Mouse (Mus musculus) heart, embryonic 10.5 days (tissue): ENCODE measurements around the gene Med24. TPM values are rescaled to one million over a fixed set of nuclear protein-coding genes. Genes with fewer than 3 reads are reported as not detected.
A peak's percentile ranks its signal among the peaks of the same experiment; 100 is the strongest.
"Not testable (repeated sequence)": the region's sequence is repeated elsewhere in the genome, so short reads cannot be mapped to it uniquely, and the experiment has no call there.

Source experiments
- DNase-seq: peaks from one replicate; pipeline ENCODE4 v3.0.0-alpha.2; 2017; ENCODE audit warnings: low spot score
- H3K27ac ChIP-seq: fragments of 300-500 bp; sonication (generic); 2 replicates; pipeline ENCODE4 v1.5.1; 2016; ENCODE audit warnings: mild to moderate bottlenecking
- H3K27me3 ChIP-seq: fragments of 300-500 bp; sonication (generic); 2 replicates; pipeline ENCODE4 v1.6.1; 2016; ENCODE audit warnings: mild to moderate bottlenecking; ENCODE audit not compliant: poor library complexity, insufficient read depth, severe bottlenecking
- H3K36me3 ChIP-seq: fragments of 300-500 bp; sonication (generic); 2 replicates; pipeline ENCODE4 v1.6.1; 2016; ENCODE audit warnings: mild to moderate bottlenecking, moderate library complexity
- H3K4me1 ChIP-seq: fragments of 300-500 bp; sonication (generic); 2 replicates; pipeline ENCODE4 v1.6.1; 2016; ENCODE audit warnings: mild to moderate bottlenecking
- H3K4me3 ChIP-seq: fragments of 300-500 bp; sonication (generic); 2 replicates; pipeline ENCODE4 v1.5.1; 2016; ENCODE audit warnings: mild to moderate bottlenecking, moderate library complexity
- H3K9me3 ChIP-seq: fragments of 300-500 bp; sonication (generic); 2 replicates; pipeline ENCODE4 v1.6.1; 2016; ENCODE audit warnings: mild to moderate bottlenecking, moderate library complexity
- WGBS: fragments of 180-500 bp; shearing (Covaris S2); methylation state at CpG from one replicate; pipeline ENCODE4 v1.1.7; 2016; 5-methylcytosine and 5-hydroxymethylcytosine counted together
- polyA plus RNA-seq: library from polyadenylated mRNA; unstranded; fragments of >200 nt; fragmentation: Nextera tagmentation; extraction: Ambion mirVana; gene quantifications from 2 replicates; pipeline ENCODE4 v1.2.1, GENCODE M21; 2016

Gene Med24
- polyA plus RNA-seq, 1 experiment from 2014 or later, result 56.5 TPM

DNA sequence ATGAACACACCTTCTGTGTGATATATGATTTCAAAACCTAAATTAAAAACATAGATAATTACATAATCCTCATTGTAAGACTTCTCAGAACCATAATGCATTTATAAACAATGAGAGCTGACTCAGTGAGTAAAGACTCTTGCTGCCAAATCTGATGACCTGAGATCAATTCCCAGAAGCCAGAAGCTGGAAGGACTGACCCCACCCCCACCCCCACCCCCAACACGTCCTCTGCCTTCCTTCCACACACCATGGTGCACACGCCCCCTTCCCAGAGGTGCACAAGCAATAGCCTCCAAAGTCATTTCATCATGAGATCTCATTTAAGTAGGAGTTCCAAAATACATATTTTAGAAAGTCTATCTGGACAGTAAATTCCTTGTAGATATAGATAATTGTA is 8.5 kb downstream of the Med24 start:
- WGBS, result 73% methylated on average over 2 of the region's 2 CpGs
- DNase-seq, result no peak
- Histone ChIP-seq H3K27me3 (no peaks in the 10 kb centered on the region), H3K9me3 (no peaks in the 10 kb centered on the region), H3K4me3 (no peak overlapping the region), H3K36me3 (peaks cover 42% of the 10 kb centered on the region), H3K27ac (no peak overlapping the region), H3K4me1 (peaks cover 31% of the 10 kb centered on the region)

DNA sequence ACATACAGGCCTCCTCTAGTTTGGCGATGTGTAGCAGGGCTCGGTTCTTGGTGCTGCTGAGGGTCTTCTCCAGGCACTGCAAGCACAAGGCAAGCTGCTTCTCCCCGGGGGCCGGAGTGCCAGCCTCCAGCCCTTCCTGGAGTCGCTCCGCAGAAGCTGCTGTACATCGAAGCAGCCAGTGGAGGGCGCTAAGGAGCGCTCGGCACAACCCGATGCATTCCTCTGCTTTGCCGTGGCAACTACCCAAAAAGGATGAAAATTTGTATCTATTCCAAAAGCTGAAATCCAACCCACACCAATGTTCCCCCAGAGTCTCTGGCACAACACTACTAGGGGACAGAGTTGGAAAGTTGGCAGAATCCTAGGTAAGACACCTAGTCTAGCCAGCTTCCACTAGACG is 11.3 kb downstream of the Med24 start:
- Histone ChIP-seq H3K9me3 (no peaks in the 10 kb centered on the region), H3K4me3 (no peak overlapping the region), H3K27ac (no peak overlapping the region), H3K4me1 (peaks cover 31% of the 10 kb centered on the region), H3K36me3 (peaks cover 54% of the 10 kb centered on the region), H3K27me3 (no peaks in the 10 kb centered on the region)
- WGBS, result 17% methylated on average over 13 of the region's 13 CpGs
- DNase-seq, result no peak

DNA sequence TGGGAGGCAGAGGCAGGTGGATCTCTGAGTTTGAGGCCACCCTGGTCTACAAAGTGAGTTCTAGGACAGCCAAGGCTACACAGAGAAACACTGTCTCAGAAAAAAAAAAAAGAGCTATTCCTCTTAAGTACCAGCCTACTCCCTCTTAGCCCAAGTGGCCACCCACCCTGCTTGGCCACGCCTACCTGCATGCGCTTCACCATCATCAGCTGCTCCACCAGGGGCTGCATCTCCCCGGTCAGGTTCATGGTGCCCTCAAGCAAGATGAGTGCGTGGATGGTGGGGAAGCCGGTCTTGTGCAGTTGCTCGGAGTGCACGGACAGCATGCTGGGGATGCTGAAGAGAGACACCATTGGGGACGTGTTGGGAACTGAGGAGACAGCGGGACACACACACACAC is 13.3 kb downstream of the Med24 start:
- Histone ChIP-seq H3K36me3 (peaks cover 67% of the 10 kb centered on the region), H3K9me3 (no peaks in the 10 kb centered on the region), H3K27me3 (no peaks in the 10 kb centered on the region), H3K4me3 (no peak overlapping the region), H3K4me1 (peaks cover 18% of the 10 kb centered on the region; the same call in 1 of the 2 replicates), H3K27ac (no peak overlapping the region)
- 90% methylated on average over 9 of the region's 9 CpGs for WGBS
- DNase-seq, result no peak

DNA sequence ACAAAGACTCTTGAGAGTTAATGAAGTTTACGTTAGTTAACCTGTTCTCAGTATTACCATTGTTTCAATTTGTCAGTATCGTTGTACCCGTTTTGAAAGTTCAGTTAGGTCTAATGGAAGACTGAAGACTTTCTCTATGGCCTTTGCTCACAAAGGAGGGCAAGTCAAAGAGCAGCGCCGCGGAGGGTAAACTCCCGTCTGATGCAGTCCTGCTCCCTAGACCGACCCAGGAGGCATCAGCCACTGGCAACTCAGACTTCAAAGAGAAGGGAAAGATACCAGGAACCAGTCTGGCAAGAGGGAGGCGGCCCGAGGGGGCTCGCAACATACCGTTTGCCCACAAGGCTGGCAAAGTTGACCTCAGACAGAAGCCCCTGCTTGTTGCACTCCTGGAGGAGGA is 15.5 kb downstream of the Med24 start:
- H3K36me3 ChIP-seq, result peaks cover 83% of the 10 kb centered on the region
- peaks cover 31% of the 10 kb centered on the region for H3K4me1 ChIP-seq
- no peak overlapping the region for H3K4me3 ChIP-seq
- WGBS, result 91% methylated on average over 12 of the region's 12 CpGs
- H3K27ac ChIP-seq, result no peak overlapping the region
- DNase-seq, result no peak
- no peaks in the 10 kb centered on the region for H3K9me3 ChIP-seq
- no peaks in the 10 kb centered on the region for H3K27me3 ChIP-seq

DNA sequence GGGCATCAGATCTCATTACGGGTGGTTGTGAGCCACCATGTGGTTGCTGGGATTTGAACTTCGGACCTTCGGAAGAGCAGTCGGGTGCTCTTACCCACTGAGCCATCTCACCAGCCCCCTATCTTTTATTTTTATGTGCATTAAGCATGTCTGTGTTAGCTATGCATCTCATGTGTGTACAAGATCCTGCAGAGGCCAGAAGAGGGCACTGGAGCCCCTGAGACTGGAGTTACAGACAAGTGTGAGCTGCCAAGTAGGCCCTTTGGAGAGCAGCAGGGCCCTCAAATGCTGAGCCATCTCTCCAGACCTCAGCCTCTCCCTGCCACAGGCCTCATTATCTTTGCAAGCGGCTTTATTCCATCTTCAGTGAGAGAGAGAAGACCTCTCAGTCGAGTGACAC is 17.2 kb downstream of the Med24 start:
- Histone ChIP-seq H3K4me1 (peaks cover 25% of the 10 kb centered on the region), H3K36me3 (peaks cover 85% of the 10 kb centered on the region)
- not testable (repeated sequence) for H3K27me3 ChIP-seq, H3K27ac ChIP-seq, DNase-seq, H3K9me3 ChIP-seq, H3K4me3 ChIP-seq
- WGBS, result 88% methylated on average over 6 of the region's 6 CpGs

DNA sequence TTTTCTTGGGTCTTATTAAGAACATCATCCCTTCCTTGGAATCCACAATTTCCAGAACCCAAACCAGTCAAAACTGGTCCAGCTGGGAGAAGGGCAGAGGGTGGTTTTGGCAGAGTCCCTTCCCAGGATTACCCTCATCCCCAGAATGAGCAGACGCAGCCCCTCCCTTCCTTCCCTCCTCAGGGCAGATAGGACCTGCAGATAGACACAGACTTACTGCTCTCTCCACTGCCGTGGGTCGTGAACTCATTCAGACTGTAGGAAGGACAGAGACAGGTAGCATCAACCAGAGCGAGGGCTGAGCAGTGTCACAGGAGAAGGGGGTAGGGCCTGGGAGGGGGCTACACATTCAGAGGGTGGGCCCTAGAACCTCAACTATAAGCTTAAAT is 18.2 kb downstream of the Med24 start:
- H3K36me3 ChIP-seq, result peaks cover 85% of the 10 kb centered on the region
- H3K9me3 ChIP-seq, result no peaks in the 10 kb centered on the region
- peak overlapping the region; percentile 24; the same call in 1 of the 2 replicates for H3K27ac ChIP-seq
- DNase-seq, result no peak
- no peaks in the 10 kb centered on the region for H3K27me3 ChIP-seq
- no peak overlapping the region for H3K4me3 ChIP-seq
- WGBS, result 63% methylated on average over 4 of the region's 4 CpGs
- peaks cover 25% of the 10 kb centered on the region for H3K4me1 ChIP-seq

DNA sequence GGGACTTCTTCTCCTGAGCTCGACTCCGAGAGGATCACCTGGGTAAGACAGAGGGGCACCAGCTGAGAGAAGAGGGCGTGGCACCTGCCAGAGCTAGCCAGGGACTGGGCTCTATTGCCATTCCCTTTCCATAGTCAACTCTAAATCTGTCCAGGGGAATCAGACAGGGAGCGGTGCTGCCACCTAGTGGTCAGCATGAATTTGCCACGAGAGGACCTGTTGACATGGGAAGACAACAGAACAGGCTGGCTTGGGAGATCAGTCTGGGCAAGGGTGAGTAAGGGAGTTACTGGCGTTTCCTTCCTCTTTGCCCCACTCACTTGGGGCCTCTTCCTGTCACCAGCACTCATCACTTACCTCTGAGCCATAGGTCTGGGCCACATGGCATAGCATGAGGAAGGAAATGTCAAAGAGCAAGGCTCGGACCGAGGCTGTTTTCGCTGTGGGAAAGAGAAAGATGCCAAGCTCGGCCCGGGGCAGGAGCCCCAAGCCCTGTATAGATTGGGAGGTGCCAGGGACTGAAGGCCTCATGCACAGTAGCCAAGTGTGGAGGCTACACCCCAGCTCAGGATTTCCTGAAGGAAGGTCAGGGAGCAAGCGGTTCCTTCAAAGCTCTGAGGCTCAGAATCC is 18.7 kb downstream of the Med24 start:
- DNase-seq, result peak; percentile 92
- 42% methylated on average over 12 of the region's 12 CpGs for WGBS
- Histone ChIP-seq H3K27me3 (no peaks in the 10 kb centered on the region), H3K36me3 (peaks cover 85% of the 10 kb centered on the region), H3K4me3 (no peak overlapping the region), H3K9me3 (no peaks in the 10 kb centered on the region), H3K4me1 (peaks cover 25% of the 10 kb centered on the region), H3K27ac (peak overlapping the region; percentile 24; the same call in 1 of the 2 replicates)

DNA sequence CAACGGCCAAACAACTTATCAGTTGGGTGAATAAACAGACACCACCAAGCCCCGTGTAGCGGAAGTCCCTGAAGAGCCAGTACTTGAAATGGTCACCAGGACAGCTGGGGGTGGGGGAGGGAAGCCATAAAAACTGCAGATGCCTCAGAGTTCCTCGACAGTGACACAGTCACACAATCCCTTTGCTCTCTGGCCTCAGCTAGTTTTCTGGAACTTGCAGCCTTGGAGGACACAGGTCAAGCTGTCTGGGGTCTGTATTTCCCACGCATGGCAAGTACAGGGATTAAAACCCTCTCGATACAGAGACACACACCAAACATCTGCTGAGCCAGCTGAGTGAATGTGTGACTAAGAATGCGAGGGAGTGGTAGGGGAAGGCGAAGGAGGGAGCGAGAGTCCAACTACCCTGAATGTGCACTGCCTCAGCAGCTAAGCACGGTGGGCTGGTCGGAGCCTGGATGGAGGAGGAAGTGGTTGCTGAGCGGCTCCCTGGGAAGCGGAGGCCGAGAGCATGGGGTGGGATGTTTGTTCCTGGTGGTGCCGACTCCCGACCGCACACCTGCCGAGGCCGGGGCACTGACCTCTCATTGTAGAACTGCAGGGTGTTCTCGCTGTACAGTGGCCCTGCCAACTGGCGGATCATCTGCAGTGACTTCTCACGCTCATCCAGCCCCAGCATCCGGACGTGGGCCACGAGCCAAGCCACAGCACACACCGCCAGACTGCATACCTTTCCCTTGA is 20.1 kb downstream of the Med24 start:
- no peak overlapping the region for H3K27ac ChIP-seq
- 79% methylated on average over 26 of the region's 26 CpGs for WGBS
- no peaks in the 10 kb centered on the region for H3K9me3 ChIP-seq
- H3K36me3 ChIP-seq, result peaks cover 85% of the 10 kb centered on the region
- no peaks in the 10 kb centered on the region for H3K27me3 ChIP-seq
- DNase-seq, result no peak
- H3K4me1 ChIP-seq, result peaks cover 25% of the 10 kb centered on the region
- no peak overlapping the region for H3K4me3 ChIP-seq

DNA sequence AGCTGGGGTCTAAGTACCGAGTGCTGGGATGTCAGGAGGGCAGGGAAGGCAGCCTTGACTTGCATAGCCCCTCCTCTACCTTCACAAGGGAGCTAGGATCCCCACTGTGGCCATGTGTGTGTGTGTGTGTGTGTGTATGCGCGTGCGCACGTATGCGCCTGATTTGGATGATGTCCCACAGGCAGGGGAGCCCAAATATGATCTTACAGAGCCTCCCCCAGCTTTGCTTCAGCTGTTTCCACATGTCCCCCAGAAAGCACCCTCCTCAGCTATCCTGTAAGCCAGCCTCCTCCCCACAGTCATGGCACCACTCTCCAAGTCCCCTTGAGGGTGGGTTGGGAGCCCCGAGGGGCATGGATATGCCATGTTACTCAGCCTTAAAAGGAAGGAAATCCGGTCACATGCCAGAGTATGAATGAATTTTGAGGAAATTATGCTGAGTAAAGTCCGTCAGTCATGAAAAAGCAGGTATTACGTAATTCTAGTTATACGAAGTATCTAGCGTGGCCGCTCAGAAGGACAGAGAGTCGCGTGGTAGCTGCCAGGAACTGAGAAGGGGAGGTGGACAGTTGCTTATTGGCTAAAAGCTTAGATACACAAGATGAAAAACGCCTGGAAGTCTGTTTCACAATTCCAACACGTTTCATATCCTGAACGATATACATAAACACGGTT is 20.8 kb downstream of the Med24 start:
- WGBS, result 92% methylated on average over 19 of the region's 19 CpGs
- no peaks in the 10 kb centered on the region for H3K27me3 ChIP-seq
- H3K27ac ChIP-seq, result 0 out of 2 replicates have a peak overlapping the region, but pooled peaks have one; percentile 12
- peaks cover 82% of the 10 kb centered on the region for H3K36me3 ChIP-seq
- H3K9me3 ChIP-seq, result no peaks in the 10 kb centered on the region
- no peak for DNase-seq
- H3K4me3 ChIP-seq, result no peak overlapping the region
- H3K4me1 ChIP-seq, result peaks cover 25% of the 10 kb centered on the region

DNA sequence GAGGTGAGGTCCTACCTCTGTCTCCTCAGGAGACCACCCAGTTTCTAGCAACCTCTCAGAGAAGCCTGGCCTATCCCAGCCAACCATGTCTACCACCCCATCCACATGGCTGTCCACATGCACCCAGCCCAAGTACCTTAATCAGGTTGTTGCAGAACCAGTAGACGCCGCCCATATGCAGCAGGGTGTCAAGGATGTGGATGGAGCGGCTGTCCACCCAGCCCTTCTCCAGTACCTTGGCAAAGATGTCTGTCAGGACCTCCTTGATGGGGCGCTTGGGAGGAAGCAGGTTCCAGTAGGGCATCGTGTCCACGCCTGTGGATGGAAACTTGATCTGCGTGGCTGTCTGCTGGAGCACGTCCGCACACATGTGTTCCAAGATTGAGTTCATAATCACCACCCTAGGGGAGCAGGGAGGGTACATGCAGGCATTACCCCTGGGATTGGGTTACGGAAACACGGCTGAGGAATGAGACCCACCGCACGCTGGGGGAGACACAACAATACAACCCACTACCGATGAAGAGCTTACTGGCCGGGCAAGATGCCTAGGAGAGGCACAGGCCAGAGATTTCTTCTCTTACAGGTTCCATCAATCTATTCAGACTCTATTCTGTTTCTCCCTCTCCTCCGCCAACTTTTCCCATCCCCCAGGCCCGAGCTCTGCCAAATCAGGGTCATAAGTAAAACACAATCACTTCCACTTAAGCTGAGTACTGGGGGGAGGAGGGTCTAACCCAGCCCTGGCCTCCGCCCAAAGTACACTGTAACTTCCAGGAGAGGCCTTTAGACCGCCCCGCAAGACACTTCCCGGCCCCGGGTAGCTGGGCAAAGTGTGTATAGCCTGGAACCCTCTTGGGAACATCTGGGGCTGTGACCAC is 21.6 kb downstream of the Med24 start:
- Histone ChIP-seq H3K4me1 (peaks cover 25% of the 10 kb centered on the region), H3K27me3 (no peaks in the 10 kb centered on the region), H3K27ac (no peak overlapping the region; the same call in 1 of the 2 replicates), H3K9me3 (no peaks in the 10 kb centered on the region), H3K4me3 (no peak overlapping the region), H3K36me3 (peaks cover 76% of the 10 kb centered on the region)
- no peak for DNase-seq
- WGBS, result 91% methylated on average over 22 of the region's 22 CpGs

DNA sequence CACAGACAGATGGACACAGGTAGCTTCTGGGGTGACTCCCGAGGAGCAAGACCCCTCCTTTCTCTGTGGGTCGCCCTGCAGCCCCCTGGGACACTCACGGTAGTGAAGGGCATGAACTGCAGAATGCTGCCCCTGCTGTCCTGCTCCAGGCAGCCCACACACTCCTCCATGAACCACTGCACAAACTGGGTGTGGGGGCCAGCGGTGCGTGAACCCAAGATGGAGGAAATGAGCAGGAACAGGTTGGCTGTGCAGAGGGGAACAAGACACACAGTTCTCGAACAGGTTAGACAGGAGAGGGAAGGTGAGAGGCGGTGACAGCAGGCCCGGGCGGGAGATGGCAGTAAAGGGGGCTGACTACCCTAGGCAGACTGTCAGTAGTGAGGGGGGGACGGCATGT is 24.2 kb downstream of the Med24 start:
- H3K27me3 ChIP-seq, result peaks cover 19% of the 10 kb centered on the region; the same call in 1 of the 2 replicates
- no peak overlapping the region for H3K27ac ChIP-seq
- 87% methylated on average over 10 of the region's 10 CpGs for WGBS
- H3K36me3 ChIP-seq, result peaks cover 62% of the 10 kb centered on the region
- H3K9me3 ChIP-seq, result no peaks in the 10 kb centered on the region
- no peak overlapping the region for H3K4me3 ChIP-seq
- no peak for DNase-seq
- H3K4me1 ChIP-seq, result peaks cover 23% of the 10 kb centered on the region

DNA sequence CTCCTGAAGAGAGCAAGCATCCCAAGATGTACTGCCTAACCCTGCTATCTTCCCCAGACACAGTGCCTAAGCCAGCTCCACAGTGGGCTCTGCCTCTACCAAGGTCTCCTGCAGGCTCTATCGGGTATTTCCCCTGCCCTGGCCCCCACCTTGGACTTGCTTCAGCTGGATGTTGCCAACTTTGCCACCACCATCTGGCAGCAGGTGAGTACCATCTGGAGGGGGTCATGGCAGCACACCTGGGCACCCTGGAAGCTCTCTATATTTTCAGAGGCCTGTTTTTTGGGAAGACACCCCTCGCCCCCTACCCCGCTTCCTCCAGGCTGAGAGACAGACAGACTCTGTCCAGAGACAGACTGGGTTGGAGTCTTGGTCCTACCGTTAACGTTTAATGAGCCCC is 26.9 kb downstream of the Med24 start:
- WGBS, result 69% methylated on average over 5 of the region's 5 CpGs
- Histone ChIP-seq H3K27me3 (peaks cover 19% of the 10 kb centered on the region; the same call in 1 of the 2 replicates), H3K27ac (no peak overlapping the region), H3K36me3 (peaks cover 37% of the 10 kb centered on the region), H3K4me3 (no peak overlapping the region), H3K9me3 (no peaks in the 10 kb centered on the region), H3K4me1 (peaks cover 9% of the 10 kb centered on the region; the same call in 1 of the 2 replicates)
- no peak for DNase-seq
